Mouse (Mus musculus) spleen, adult 2 months (tissue): ENCODE results near the gene Miga1. TPM values are rescaled to one million over a fixed set of nuclear protein-coding genes. Genes with fewer than 3 reads are reported as not detected.

ENCODE experiments used
- DNase-seq, 2 experiments: peaks; one replicate each; pipeline versions ENCODE4 v3.0.0 to v3.0.0-alpha.2; 2012 to 2021; ENCODE audit warnings: low spot score in 2 of 2, low read depth in 1 of 2
- H3K27ac ChIP-seq: fragments of 200-500 bp; 2 replicates; pipeline ENCODE4 v1.5.1; 2012; ENCODE audit warnings: low read length, inconsistent platforms; ENCODE audit not compliant: insufficient read depth
- H3K27me3 ChIP-seq: fragments of 200-500 bp; 2 replicates; pipeline ENCODE4 v1.6.1; 2012; ENCODE audit warnings: mild to moderate bottlenecking, moderate library complexity, low read length, inconsistent platforms; ENCODE audit not compliant: control insufficient read depth, insufficient read depth
- H3K36me3 ChIP-seq: fragments of 200-500 bp; 2 replicates; pipeline ENCODE4 v1.6.1; 2012; ENCODE audit warnings: mild to moderate bottlenecking, low read length, inconsistent platforms; ENCODE audit not compliant: control insufficient read depth, insufficient read depth
- H3K4me1 ChIP-seq: fragments of 200-500 bp; 2 replicates; pipeline ENCODE4 v1.6.1; 2011; ENCODE audit warnings: inconsistent platforms; ENCODE audit not compliant: control insufficient read depth, insufficient read depth, insufficient read length
- H3K4me3 ChIP-seq: fragments of 200-500 bp; 2 replicates; pipeline ENCODE4 v1.5.1; 2011; ENCODE audit warnings: mild to moderate bottlenecking, inconsistent platforms; ENCODE audit not compliant: insufficient read depth, insufficient read length; ENCODE audit errors: extremely low read depth
- CTCF ChIP-seq: fragments of 200-500 bp; IDR thresholded peaks from 2 replicates; pipeline ENCODE4 v1.5.1; 2011; ENCODE audit warnings: mild to moderate bottlenecking, inconsistent platforms; ENCODE audit not compliant: insufficient read depth, insufficient read length, insufficient replicate concordance; ENCODE audit errors: extremely low read depth
- POLR2A ChIP-seq: fragments of 200-500 bp; IDR thresholded peaks from 2 replicates; pipeline ENCODE4 v1.6.1; 2011; ENCODE audit warnings: low read depth, low read length, inconsistent platforms
- WGBS: fragments of 180-500 bp; shearing (Covaris S2); methylation state at CpG from one replicate; pipeline ENCODE4 v1.1.7; 2018; 5-methylcytosine and 5-hydroxymethylcytosine counted together
- polyA plus RNA-seq: library from polyadenylated mRNA; depleted of rRNA; stranded (reverse); fragments of >200 nt; gene quantifications from 2 replicates; pipeline ENCODE4 v1.2.3, GENCODE M21; 2012

Miga1 gene
- polyA plus RNA-seq, 1 experiment, result 4.6 TPM

GRCm38 (mm10) chr3:152346633-152347141, 6.5 kb upstream of the Miga1 start:
- TF ChIP-seq CTCF (no peak), POLR2A (no peak)
- Histone ChIP-seq H3K27ac (no peak overlapping the region; the same call in 1 of the 2 replicates), H3K36me3 (no peaks in the 10 kb centered on the region), H3K27me3 (no peaks in the 10 kb centered on the region), H3K4me1 (peaks cover 5% of the 10 kb centered on the region), H3K4me3 (peak overlapping the region; percentile 92)
- WGBS, result 1% methylated on average over 54 of the region's 54 CpGs
- no peak for DNase-seq

- H3K27ac ChIP-seq, result peak within 1 kb of the TSS; percentile 21; the same call in 1 of the 2 replicates
- H3K27me3 ChIP-seq, result no peaks in the 10 kb centered on the region
- 8% methylated on average over 41 of the region's 44 CpGs for WGBS
- peak within 1 kb of the TSS; percentile 92 for H3K4me3 ChIP-seq
- TF ChIP-seq POLR2A (peak; percentile 47), CTCF (no peak)
- DNase-seq, result peak; percentile 75 to 93
- peaks cover 5% of the 10 kb centered on the region for H3K4me1 ChIP-seq
- H3K36me3 ChIP-seq, result no peaks in the 10 kb centered on the region
These were observed 5.8 kb upstream of the Miga1 start, which contains the start of gene Usp33 for GRCm38 (mm10) chr3:152345732-152346632. Usp33 (plus strand) TSS chr3:152346478.

- peaks cover 7% of the 10 kb centered on the region for H3K4me1 ChIP-seq
- H3K36me3 ChIP-seq, result no peaks in the 10 kb centered on the region
- DNase-seq, result no peak
- H3K27me3 ChIP-seq, result no peaks in the 10 kb centered on the region
- TF ChIP-seq CTCF (no peak), POLR2A (no peak)
- 91% methylated on average over 15 of the region's 15 CpGs for WGBS
- H3K27ac ChIP-seq, result no peak overlapping the region
- no peak overlapping the region for H3K4me3 ChIP-seq
These were observed 2.8 kb upstream of the Miga1 start for GRCm38 (mm10) chr3:152342961-152343517.

GRCm38 (mm10) chr3:152336085-152336484, 4.1 kb downstream of the Miga1 start:
- Histone ChIP-seq H3K27me3 (no peaks in the 10 kb centered on the region), H3K4me3 (no peak overlapping the region), H3K27ac (no peak overlapping the region), H3K4me1 (peaks cover 4% of the 10 kb centered on the region), H3K36me3 (peaks cover 17% of the 10 kb centered on the region)
- TF ChIP-seq CTCF (no peak), POLR2A (no peak)
- WGBS, result 90% methylated on average over 8 of the region's 8 CpGs
- DNase-seq, result no peak

- H3K4me1 ChIP-seq, result no peaks in the 10 kb centered on the region
- no peaks in the 10 kb centered on the region for H3K27me3 ChIP-seq
- H3K4me3 ChIP-seq, result no peak overlapping the region
- H3K36me3 ChIP-seq, result peaks cover 17% of the 10 kb centered on the region
- H3K27ac ChIP-seq, result no peak overlapping the region
- no peak for DNase-seq
- no peak for TF ChIP-seq POLR2A
- no peak for TF ChIP-seq CTCF
- WGBS, result 75% methylated on average over 10 of the region's 10 CpGs
These were observed 6.6 kb downstream of the Miga1 start for GRCm38 (mm10) chr3:152333641-152334040.

GRCm38 (mm10) chr3:152332545-152333300, 7.5 kb downstream of the Miga1 start:
- no peaks in the 10 kb centered on the region for H3K4me1 ChIP-seq
- peaks cover 17% of the 10 kb centered on the region for H3K36me3 ChIP-seq
- no peak overlapping the region for H3K4me3 ChIP-seq
- WGBS, result 90% methylated on average over 15 of the region's 15 CpGs
- TF ChIP-seq CTCF (no peak), POLR2A (no peak)
- H3K27ac ChIP-seq, result no peak overlapping the region
- no peak for DNase-seq
- H3K27me3 ChIP-seq, result no peaks in the 10 kb centered on the region

GRCm38 (mm10) chr3:152332104-152332503, 8.1 kb downstream of the Miga1 start:
- 96% methylated on average over 6 of the region's 6 CpGs for WGBS

More at GRCm38 (mm10) chr3:152332104-152332503, 8.1 kb downstream of the Miga1 start:
- TF ChIP-seq CTCF, result no peak
- TF ChIP-seq POLR2A, result no peak
- H3K4me1 ChIP-seq, result no peaks in the 10 kb centered on the region
- H3K36me3 ChIP-seq, result peaks cover 12% of the 10 kb centered on the region
- H3K27ac ChIP-seq, result no peak overlapping the region
- no peaks in the 10 kb centered on the region for H3K27me3 ChIP-seq
- no peak for DNase-seq
- no peak overlapping the region for H3K4me3 ChIP-seq
